Mouse (Mus musculus) brain, embryonic 14.5 days (tissue): ENCODE measurements around the gene Exph5.

Source experiments
- CTCF ChIP-seq: fragments of 200-500 bp; IDR thresholded peaks from 2 replicates; pipeline ENCODE4 v1.5.1; 2012; ENCODE audit warnings: inconsistent platforms, mild to moderate bottlenecking, moderate library complexity, borderline replicate concordance; ENCODE audit not compliant: insufficient read depth, insufficient read length; ENCODE audit errors: extremely low read depth
- POLR2A ChIP-seq: fragments of 200-500 bp; IDR thresholded peaks from 2 replicates; pipeline ENCODE4 v1.6.1; 2012; ENCODE audit warnings: mild to moderate bottlenecking, inconsistent platforms, borderline replicate concordance; ENCODE audit not compliant: poor library complexity, insufficient read depth, insufficient read length, severe bottlenecking; ENCODE audit errors: extremely low read depth

DNA sequence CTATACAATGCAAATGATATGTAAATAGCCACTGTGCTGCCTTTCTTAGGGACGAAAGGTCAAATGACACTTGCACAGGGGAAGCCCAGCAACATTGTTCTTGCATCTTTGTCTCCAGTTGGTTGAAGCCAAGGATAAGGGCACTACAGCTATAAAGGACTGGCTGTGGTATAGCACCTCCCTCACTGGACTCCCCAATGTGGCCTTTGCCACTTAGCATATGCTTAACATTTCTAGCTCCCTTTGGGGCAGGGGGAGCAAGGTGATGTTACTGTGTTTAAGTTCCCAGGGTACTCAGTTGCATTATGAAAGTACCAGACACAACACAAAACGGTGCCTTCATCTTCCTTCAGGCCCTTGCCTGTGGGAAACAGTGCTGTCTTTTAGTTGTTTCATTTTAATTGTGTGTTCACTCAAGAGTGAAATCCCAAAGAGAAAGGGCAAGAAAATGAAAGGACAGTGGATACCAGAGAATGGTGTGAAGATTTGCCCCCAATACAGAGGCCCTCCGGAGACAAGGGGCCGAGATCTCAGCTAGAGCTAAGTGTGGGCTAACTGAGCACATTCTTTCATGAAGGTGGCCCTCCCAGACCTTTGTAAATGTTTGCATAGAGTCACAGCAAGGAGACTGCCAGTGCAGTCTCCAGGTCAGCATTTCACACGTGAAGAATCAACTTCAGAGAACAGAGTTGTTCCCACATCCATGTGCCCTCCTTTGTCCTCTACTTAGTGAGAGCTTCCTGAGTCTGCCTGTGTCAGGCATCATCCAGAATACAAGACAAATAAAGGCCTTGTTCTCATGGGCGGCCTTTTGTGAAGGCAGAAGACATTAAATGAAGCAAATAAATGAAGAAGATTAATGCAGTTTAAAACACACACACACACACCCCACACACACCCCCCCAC, 28.1 kb downstream of the Exph5 start:
- TF ChIP-seq CTCF, result no peak
- no peak for TF ChIP-seq POLR2A
